Mouse (Mus musculus) forebrain, embryonic 12.5 days (tissue): Measurements from ENCODE around the gene Gjd3. TPM values are rescaled to one million over a fixed set of nuclear protein-coding genes. Genes with fewer than 3 reads are reported as not detected.

Experiments used
- ATAC-seq: fragments of 200-750 bp; cut with Nextera tagmentation; 2 replicates; pipeline ENCODE4 v1.8.0; 2017; ENCODE audit warnings: moderate TSS enrichment; ENCODE audit not compliant: low FRiP score
- H3K27ac ChIP-seq: fragments of 300-500 bp; sonication (generic); 2 replicates; pipeline ENCODE4 v1.5.1; 2016; ENCODE audit warnings: mild to moderate bottlenecking
- H3K27me3 ChIP-seq: fragments of 300-500 bp; sonication (generic); 2 replicates; pipeline ENCODE4 v1.6.1; 2016; ENCODE audit warnings: mild to moderate bottlenecking
- H3K36me3 ChIP-seq: fragments of 300-500 bp; sonication (generic); replicated peaks from 2 replicates; pipeline ENCODE4 v1.6.1; 2016; ENCODE audit warnings: mild to moderate bottlenecking
- H3K4me1 ChIP-seq: fragments of 300-500 bp; sonication (generic); 2 replicates; pipeline ENCODE4 v1.6.1; 2016
- H3K4me2 ChIP-seq: fragments of 300-500 bp; sonication (generic); 2 replicates; pipeline ENCODE4 v1.6.1; 2016; ENCODE audit warnings: mild to moderate bottlenecking, moderate library complexity
- H3K4me3 ChIP-seq: fragments of 300-500 bp; sonication (generic); replicated peaks from 2 replicates; pipeline ENCODE4 v1.5.1; 2016; ENCODE audit warnings: mild to moderate bottlenecking
- H3K9ac ChIP-seq: fragments of 300-500 bp; sonication (generic); 2 replicates; pipeline ENCODE4 v1.6.1; 2016; ENCODE audit warnings: mild to moderate bottlenecking
- H3K9me3 ChIP-seq: fragments of 300-500 bp; sonication (generic); 2 replicates; pipeline ENCODE4 v1.6.1; 2016
- WGBS: fragments of 180-500 bp; shearing (Covaris S2); methylation state at CpG from one replicate; pipeline ENCODE4 v1.1.7; 2016; 5-methylcytosine and 5-hydroxymethylcytosine counted together
- polyA plus RNA-seq: library from polyadenylated mRNA; unstranded; fragments of >200 nt; fragmentation: Nextera tagmentation; extraction: Ambion mirVana; gene quantifications from 2 replicates; pipeline ENCODE4 v1.2.1, GENCODE M21; 2016

The Gjd3 gene
- polyA plus RNA-seq, 1 experiment from 2014 or later, result 0.47 TPM

DNA sequence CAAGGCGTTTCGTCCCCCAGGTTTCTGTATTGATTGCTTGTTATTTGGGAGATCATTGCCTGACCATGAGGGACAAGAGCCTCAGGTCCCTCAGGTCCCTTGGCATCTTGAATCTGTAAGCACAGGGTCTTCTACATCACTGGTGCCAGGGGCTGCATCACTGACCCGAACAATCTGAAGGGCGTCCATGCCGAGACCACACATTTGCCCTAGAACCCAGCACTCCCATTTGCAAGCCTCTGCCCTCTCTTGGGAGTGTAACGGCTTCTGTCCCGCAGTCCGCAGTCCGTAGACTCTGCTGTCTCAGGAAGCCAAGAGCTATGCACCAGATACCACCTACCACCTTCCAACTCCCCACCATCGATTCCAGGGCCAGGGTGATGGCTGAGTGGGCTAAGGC, 26.5 kb downstream of the Gjd3 start:
- no peak overlapping the region for H3K27ac ChIP-seq
- H3K4me2 ChIP-seq, result no peak overlapping the region
- H3K27me3 ChIP-seq, result peaks cover 8% of the 10 kb centered on the region
- H3K36me3 ChIP-seq, result no peaks in the 10 kb centered on the region
- no peaks in the 10 kb centered on the region for H3K9me3 ChIP-seq
- H3K9ac ChIP-seq, result no peak overlapping the region
- no peak for ATAC-seq
- H3K4me3 ChIP-seq, result no peak overlapping the region
- peaks cover 64% of the 10 kb centered on the region for H3K4me1 ChIP-seq
- WGBS, result 81% methylated on average over 10 of the region's 10 CpGs

DNA sequence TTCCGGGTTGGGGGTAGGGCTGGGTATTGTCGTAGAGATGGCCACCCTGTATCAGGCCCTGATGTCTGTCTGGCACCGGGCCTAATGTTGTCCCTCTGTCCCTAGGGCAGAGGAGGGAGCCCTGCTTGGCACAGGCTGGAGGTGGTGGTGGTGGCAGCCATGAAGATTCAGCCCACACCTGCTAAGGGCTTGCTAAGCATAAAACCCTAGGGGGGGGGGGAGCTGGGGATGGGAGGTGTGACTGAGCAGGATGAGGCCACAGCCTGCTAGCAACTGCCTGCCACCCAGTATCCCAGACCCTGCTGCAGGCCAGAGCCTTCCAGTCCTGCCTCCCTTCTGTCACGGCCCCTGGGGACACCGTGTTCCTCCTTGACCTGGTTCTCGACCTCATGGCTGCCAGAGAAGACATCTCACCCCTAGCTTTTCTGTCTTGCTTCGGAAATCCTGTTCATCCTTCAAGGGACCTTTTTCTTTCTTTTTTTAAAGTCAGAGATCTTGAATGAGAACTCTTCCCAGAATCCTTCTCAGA, 27.0 kb downstream of the Gjd3 start:
- Histone ChIP-seq H3K4me1 (peaks cover 63% of the 10 kb centered on the region), H3K27me3 (peaks cover 2% of the 10 kb centered on the region; the same call in 1 of the 2 replicates), H3K9ac (0 out of 2 replicates have a peak overlapping the region, but pooled peaks have one; percentile 26), H3K9me3 (no peaks in the 10 kb centered on the region), H3K4me2 (no peak overlapping the region; the same call in 1 of the 2 replicates), H3K36me3 (no peaks in the 10 kb centered on the region), H3K4me3 (no peak overlapping the region), H3K27ac (peak overlapping the region; percentile 80)
- 35% methylated on average over 7 of the region's 7 CpGs for WGBS
- no peak for ATAC-seq

DNA sequence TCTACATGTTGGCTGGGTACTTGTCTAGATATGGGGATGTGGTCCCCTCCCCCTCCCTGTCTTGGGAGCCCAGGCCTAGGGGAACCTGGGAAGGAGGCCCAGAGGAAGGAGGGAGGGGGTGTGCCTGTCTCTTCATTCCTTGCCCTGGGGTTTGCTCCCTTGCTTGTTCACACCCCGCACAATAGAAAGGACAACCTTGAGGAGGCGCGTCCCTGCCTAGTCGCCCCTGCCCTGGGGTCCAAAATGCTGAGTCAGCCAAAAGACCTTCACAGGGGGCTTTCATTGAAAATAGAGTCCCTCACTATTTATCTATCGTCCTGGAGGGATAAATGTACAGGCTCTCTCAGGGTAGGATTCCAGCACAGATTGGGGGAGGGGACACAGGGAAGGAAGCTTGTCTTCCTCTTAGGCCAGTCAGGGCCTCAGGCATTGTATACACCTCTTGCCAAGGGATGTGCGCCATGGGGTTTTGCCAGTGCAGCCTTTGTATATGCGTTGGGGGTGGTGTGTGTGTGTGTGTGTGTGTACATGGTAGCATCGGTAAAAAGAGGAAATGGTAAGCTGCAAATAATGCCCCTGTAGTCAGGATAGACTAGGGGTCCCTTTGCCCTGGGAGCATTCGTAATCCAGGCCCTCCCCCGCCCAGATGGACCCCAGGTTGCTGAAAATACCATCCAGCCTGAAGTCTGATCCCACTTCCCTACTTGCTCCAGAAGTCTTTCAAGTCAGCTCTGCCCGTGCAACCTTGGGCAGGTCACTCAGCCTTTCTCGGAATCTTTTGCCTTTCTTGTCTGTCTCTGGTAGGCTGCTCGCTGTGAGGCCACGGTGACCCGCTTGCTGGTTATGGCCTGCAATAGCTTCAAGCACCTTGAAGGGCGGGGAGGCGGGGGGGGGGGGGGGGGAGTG, 27.8 kb downstream of the Gjd3 start:
- Histone ChIP-seq H3K4me2 (peak overlapping the region; percentile 40), H3K27me3 (no peaks in the 10 kb centered on the region), H3K4me1 (peaks cover 56% of the 10 kb centered on the region), H3K9me3 (no peaks in the 10 kb centered on the region), H3K36me3 (0 out of 2 replicates have a peak, but pooled peaks cover 5% of the 10 kb centered on the region), H3K9ac (peak overlapping the region; percentile 44; the same call in 1 of the 2 replicates), H3K27ac (peak overlapping the region; percentile 80), H3K4me3 (no peak overlapping the region)
- WGBS, result 16% methylated on average over 17 of the region's 17 CpGs
- peak; percentile 60 for ATAC-seq

DNA sequence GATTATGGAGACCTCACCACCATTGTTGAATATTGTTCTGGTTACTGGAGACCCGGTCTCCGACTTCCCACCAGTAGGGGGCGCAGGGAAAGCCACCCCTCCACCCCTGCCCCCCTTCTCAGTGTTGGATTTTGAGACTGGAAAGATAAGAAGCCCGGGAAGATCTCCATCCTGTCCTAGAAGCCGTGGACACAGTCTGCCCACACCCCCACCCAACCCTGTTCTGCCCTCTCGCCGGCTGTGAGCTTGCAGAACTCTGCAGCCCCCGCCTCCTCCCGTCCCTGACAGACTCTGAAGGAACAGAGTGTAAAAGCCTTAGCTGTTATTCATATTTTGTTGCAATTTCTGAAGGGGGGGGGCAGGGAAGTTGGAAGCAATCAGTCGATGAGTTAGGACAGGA, 28.4 kb downstream of the Gjd3 start:
- peak overlapping the region; percentile 44; the same call in 1 of the 2 replicates for H3K9ac ChIP-seq
- 3% methylated on average over 10 of the region's 10 CpGs for WGBS

DNA sequence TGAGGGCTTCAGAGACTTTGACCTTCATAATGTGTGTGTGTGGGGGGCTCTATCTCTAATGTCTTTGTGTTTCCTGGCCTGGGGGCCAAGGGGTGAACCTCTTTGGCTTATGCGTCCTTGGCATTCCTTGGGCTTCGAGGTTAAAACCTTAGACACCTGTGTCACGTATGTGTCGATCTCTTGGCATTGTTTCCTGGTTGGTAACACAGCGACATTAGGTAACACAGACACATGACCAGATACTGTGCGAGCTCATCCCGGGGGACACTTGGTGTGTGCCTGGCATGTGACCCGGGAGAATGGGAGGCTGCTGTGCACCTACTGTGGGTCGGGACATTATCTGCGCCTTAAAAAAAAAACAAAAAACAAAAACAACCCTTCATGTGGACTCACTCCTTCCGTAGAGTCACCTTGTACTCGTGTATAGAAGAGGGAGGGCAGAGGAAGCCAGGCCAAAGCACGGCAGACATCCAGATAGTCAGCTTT, 28.9 kb downstream of the Gjd3 start:
- Histone ChIP-seq H3K9me3 (no peaks in the 10 kb centered on the region), H3K27ac (0 out of 2 replicates have a peak overlapping the region, but pooled peaks have one; percentile 80), H3K4me1 (peaks cover 52% of the 10 kb centered on the region), H3K4me3 (no peak overlapping the region), H3K27me3 (no peaks in the 10 kb centered on the region), H3K36me3 (0 out of 2 replicates have a peak, but pooled peaks cover 5% of the 10 kb centered on the region), H3K9ac (no peak overlapping the region), H3K4me2 (peak overlapping the region; percentile 40)
- WGBS, result 41% methylated on average over 13 of the region's 13 CpGs
- no peak for ATAC-seq

More for the DNA sequence above, 28.4 kb downstream of the Gjd3 start:
- peaks cover 56% of the 10 kb centered on the region for H3K4me1 ChIP-seq
- no peak overlapping the region for H3K4me3 ChIP-seq
- H3K27ac ChIP-seq, result peak overlapping the region; percentile 80
- H3K4me2 ChIP-seq, result peak overlapping the region; percentile 40
- 0 out of 2 replicates have a peak, but pooled peaks cover 5% of the 10 kb centered on the region for H3K36me3 ChIP-seq
- peak; percentile 66 for ATAC-seq
- no peaks in the 10 kb centered on the region for H3K27me3 ChIP-seq
- no peaks in the 10 kb centered on the region for H3K9me3 ChIP-seq

DNA sequence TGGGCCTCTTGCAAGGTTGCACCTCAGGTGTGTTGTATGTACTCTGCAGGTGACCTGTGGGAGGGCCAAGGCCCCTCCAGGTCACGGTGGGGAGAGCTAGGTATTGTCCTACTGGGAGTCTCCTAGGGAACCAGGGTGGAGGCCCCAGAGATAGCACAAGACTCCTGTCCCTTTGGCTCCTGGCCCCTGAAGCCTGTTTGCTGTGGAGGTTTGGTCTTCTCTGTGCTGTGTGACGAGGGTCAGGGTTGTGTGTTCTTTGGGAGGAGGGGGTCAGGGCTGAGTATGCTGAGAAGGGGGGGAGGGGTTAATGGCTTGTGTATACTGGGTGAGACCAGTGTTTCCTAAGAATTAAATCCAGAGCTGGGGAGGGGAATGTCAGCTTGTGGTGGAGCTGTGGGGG, 29.5 kb downstream of the Gjd3 start:
- H3K4me3 ChIP-seq, result no peak overlapping the region
- no peaks in the 10 kb centered on the region for H3K9me3 ChIP-seq
- H3K4me1 ChIP-seq, result peaks cover 51% of the 10 kb centered on the region
- no peak overlapping the region for H3K4me2 ChIP-seq
- no peak for ATAC-seq
- H3K27me3 ChIP-seq, result no peaks in the 10 kb centered on the region
- H3K27ac ChIP-seq, result no peak overlapping the region
- no peak overlapping the region for H3K9ac ChIP-seq
- 15% methylated on average over 2 of the region's 2 CpGs for WGBS
- H3K36me3 ChIP-seq, result 0 out of 2 replicates have a peak, but pooled peaks cover 5% of the 10 kb centered on the region

DNA sequence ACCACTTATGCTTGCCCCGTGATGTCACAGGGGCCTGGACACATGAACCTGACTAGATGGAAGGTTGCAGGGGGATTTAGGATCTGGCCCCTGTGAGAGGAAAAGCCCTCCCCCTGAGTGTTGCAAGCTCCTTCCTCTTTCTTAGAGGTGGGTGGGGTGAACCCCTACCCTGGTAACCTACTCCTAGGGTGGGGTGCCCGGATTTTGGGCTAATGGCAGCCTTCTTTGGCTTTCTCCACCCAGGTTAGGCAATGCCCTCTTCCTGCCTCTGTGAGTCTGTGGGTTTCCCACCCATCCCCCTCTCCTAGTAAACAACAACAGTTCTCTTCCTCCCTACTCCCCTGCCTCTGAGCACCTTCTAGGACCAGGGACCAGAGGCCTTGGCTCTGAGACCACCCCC, 30.1 kb downstream of the Gjd3 start:
- 65% methylated on average over 2 of the region's 2 CpGs for WGBS
- no peak for ATAC-seq
- Histone ChIP-seq H3K9me3 (no peaks in the 10 kb centered on the region), H3K27ac (no peak overlapping the region), H3K36me3 (0 out of 2 replicates have a peak, but pooled peaks cover 5% of the 10 kb centered on the region), H3K27me3 (no peaks in the 10 kb centered on the region), H3K9ac (no peak overlapping the region), H3K4me3 (no peak overlapping the region), H3K4me1 (peaks cover 51% of the 10 kb centered on the region), H3K4me2 (no peak overlapping the region)

DNA sequence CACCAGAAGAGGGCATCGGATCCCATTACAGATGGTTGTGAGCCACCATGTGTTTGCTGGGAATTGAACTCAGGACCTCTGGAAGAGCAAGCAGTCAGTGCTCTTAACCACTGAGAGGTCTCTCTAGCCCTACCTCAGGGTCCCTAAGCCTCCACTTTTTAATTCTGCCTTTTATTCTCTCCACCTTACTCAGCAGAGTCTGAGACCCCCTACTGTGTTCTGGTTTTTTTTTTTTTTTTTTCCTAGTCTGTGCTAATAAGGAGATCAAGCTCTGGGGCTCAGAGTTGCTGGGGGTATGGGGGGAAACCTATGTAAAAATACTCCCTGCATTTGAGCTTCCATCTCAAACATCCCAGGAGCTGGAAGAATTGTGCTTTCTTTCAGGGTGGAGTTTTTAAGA, 30.7 kb downstream of the Gjd3 start:
- 53% methylated on average over 1 of the region's 1 CpGs for WGBS
- Histone ChIP-seq H3K27ac (no peak overlapping the region), H3K4me1 (peaks cover 51% of the 10 kb centered on the region), H3K36me3 (0 out of 2 replicates have a peak, but pooled peaks cover 5% of the 10 kb centered on the region), H3K27me3 (no peaks in the 10 kb centered on the region), H3K9ac (no peak overlapping the region), H3K4me3 (no peak overlapping the region), H3K4me2 (no peak overlapping the region), H3K9me3 (no peaks in the 10 kb centered on the region)
- no peak for ATAC-seq

DNA sequence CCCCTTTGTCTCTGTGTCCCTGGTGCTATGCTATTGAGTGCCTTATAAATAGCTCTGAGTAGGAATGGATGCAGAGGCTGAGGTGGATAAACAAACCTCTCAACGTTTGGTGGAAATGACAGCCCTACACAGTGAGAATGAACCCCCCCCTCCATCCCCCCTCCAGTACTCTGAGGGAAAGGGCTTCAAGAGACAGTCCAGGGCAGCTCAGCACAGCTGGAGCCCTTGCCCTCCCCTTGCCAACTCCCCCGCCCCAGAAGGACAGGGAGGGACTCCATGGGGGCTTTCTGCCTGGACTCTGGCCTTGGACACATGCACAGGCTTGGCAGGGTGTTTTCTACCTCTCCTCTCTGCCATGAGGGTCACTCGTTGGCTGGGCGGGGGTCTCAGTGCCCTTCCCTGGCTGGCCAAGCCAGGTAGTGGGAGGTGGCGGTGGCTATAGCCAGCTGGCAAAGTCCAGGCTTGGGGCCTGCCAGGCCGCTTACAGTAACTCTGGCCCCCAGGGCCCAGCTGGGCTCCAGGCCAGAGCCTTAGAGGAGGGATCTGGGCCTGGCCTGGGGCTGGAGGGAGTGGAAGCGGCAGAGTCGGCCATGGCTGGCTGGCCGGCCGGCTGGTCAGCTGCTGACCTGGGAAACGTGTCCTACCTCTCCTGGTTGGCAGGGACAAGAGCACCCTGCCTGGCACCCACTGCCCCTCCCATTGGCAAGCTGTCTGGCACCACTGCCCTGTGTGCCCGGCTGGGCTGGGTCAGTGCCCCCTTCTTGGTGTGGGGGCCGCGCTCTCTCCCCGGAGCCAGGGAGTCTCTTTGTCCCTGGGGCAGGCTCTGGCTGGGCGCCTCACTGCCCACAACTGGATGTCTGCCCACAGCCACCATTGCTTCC, 31.6 kb downstream of the Gjd3 start:
- H3K9ac ChIP-seq, result no peak overlapping the region
- H3K27me3 ChIP-seq, result no peaks in the 10 kb centered on the region
- WGBS, result 69% methylated on average over 16 of the region's 16 CpGs
- H3K36me3 ChIP-seq, result 0 out of 2 replicates have a peak, but pooled peaks cover 5% of the 10 kb centered on the region
- no peak for ATAC-seq
- H3K4me2 ChIP-seq, result no peak overlapping the region
- H3K4me1 ChIP-seq, result peaks cover 51% of the 10 kb centered on the region
- no peaks in the 10 kb centered on the region for H3K9me3 ChIP-seq
- H3K27ac ChIP-seq, result peak overlapping the region; percentile 63
- no peak overlapping the region for H3K4me3 ChIP-seq

DNA sequence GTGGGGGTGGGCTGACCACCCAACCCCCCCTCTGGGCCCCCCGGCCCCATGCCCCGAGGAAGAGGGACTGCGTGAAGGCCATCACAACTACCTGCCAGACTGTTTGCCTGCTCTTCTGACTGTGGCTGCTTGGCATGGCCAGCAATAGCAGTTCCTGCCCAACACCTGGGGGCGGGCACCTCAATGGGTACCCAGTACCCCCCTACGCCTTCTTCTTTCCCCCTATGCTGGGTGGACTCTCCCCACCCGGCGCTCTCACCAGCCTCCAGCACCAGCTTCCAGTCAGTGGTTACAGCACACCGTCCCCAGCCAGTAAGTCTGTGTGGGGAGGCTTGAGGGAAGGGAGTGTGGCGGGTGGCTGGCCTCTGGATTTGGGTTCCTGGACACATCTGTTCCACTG, 32.3 kb downstream of the Gjd3 start:
- WGBS, result 85% methylated on average over 9 of the region's 9 CpGs
- Histone ChIP-seq H3K27me3 (no peaks in the 10 kb centered on the region), H3K4me1 (peaks cover 45% of the 10 kb centered on the region), H3K36me3 (0 out of 2 replicates have a peak, but pooled peaks cover 5% of the 10 kb centered on the region), H3K9me3 (no peaks in the 10 kb centered on the region), H3K4me3 (no peak overlapping the region), H3K9ac (no peak overlapping the region), H3K4me2 (no peak overlapping the region), H3K27ac (no peak overlapping the region)
- ATAC-seq, result no peak

DNA sequence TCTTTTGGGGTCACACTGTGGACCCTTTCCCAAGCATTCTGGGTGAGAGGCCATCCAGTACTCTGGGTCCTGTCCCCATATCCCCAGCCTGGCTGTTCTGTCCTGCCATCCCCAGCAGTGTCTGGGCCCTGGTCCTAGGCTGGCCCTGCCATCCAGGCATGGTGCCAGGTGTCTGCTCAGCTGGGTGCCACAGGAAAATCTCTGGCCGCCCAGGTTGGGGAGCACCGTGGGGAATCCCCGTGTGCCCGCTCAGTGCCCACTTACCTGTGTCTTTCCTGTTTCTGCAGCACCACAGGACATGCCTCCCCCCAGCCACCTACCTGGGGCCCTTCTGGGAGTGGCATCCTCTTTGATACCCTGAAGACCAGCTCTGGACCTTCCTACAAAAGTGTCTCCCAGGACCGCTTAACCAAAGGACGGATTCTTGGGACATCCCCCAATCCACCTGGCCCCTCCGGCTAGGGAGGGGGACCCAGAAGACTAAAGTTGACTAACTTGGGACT, 32.8 kb downstream of the Gjd3 start:
- Histone ChIP-seq H3K27ac (no peak overlapping the region), H3K4me1 (peaks cover 44% of the 10 kb centered on the region), H3K4me2 (no peak overlapping the region), H3K9me3 (no peaks in the 10 kb centered on the region), H3K27me3 (no peaks in the 10 kb centered on the region), H3K4me3 (no peak overlapping the region), H3K9ac (no peak overlapping the region), H3K36me3 (0 out of 2 replicates have a peak, but pooled peaks cover 5% of the 10 kb centered on the region)
- ATAC-seq, result no peak
- WGBS, result 83% methylated on average over 7 of the region's 7 CpGs
